Mouse (Mus musculus) cerebellum, postnatal 25 days (tissue): Measurements from ENCODE around the gene Sdhaf1.
A peak's percentile ranks its signal among the peaks of the same experiment; 100 is the strongest.

Source experiments
- DNase-seq, 2 experiments: peaks; one replicate each; pipeline ENCODE4 v3.0.0; 2021; ENCODE audit warnings: mixed read lengths in 2 of 2

Gene Sdhaf1

DNA sequence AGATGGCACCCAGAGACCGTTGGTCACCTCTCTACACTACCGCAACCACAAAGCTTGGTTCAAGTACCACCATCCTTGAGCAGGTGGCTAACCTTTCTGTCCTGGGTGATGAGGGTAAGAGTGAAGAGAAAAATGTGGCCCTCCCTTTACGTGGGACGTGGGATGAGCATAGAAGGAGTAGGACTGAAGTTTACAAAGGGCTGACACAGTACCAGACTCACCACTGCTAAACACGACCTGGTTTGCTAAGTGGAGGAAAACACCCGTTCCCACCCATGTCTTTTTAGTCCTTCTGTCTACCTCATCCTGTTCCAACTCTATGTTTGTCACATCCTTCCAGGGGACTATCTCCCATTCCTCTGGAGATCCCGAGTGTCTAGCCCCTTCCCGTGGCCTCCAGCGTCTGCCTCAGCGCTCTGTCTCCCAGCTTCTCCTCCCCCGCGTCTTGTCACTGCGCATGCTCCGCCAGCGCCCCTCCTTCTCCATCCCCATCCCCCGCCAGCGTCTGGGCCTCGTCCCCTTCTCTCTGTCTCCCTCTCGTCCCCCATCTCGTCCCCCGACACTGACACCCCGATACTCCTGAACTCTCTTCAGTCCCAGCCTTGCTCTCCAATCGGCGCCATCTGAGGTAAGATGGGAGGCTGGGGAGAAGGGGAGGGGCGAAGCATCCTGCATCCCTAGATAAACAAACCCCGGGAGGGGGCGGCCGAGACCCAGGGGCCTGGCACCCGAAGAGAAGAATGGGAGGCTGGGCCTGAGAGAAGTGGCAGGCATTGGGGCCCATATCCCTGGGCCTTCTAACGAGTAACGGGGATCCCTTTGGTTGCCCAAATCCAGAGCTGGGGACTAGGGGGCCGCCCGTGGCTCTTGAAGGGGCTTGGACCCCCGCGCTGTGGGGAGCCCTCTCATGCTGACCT lies 32.2 kb downstream of the Sdhaf1 start, which contains the start of gene Clip3:
Clip3 (plus strand) TSS at position 514 of the 917 bp plus-strand sequence.
- peak; percentile 94 to 95 for DNase-seq

DNA sequence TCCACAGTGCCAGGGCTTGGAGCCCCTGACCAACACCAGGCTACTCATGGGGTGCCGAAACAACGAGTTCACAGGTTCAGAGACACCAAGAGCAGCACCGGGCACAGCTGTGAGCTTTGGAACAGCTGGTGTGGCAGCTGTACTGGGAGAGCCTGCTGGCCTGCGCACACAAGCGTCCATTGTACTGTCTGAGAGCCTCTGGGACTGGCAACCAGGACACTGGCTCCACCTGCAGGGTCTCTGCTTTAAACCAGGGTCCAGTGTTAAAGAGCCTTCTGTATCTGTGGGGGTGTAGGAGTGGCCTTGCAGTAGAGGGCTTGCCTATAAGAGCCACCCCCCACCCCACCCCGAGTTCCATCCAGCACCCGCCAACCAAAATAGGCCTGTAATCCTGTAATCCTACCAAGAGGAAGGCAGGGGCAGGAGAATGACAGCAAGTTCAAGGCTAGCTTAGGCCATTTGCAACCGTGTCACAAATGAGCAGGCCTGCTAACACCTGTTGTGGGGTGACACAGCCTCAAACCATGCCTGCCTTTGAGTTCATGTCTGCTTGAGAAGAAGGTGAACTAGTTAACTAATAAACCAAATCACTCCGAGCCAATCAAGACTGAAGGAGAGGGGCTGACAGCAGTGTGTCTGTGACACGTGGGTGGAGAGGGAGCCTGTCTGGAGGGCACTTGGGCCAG lies 33.8 kb downstream of the Sdhaf1 start:
- peak in 1 of 2 experiments; percentile 37 for DNase-seq

DNA sequence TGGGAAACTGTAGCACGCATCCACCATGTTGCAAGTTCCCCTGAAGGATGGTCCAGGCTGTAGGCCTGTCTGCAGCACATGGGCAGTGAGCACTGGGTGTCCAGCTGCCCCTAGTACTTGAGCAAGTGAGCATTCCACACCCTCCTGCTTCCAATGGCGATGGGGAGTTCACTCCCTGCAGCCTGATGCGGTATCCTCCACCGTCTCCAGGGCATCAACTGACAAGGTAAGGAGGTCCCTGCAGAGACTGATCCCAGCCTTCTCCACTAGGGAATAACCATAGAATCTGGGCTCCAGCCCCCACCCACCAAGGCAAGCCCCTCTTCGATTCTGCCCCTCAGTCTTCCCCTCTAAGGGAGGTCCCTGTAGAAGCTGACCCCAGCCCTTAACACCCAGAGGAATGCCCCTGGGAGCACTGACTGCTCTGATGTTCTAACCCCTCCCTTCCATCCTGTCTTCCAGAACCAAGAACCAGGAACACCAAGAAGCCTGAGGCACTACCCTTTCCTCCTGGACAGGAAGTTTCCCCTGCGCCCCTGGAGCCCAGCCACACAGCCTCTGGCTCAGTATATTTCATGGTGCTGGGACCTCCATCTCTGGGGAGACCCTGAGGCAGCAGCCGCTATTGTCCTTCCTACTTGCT lies 34.5 kb downstream of the Sdhaf1 start:
- peak in 1 of 2 experiments; percentile 12 for DNase-seq

DNA sequence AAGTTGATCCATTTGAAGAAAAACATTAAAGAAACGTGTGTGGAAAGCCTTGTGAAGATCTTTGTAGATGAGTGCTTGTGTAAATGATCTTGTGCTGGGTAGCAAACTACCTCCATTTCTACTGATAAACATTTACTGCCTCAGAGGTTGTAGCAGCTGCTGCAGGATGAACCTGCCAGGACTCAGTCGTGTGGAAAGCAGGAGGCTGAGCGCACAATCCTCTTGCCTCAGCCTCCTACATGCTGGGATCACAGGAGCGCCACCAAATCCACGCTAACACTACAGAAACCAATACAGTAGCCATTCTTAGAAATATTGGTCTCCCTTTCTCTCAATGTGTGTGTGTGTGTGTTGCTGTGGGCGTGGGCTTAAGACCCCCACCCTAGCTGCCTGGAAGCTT lies 35.6 kb downstream of the Sdhaf1 start:
- peak; percentile 61 to 64 for DNase-seq

DNA sequence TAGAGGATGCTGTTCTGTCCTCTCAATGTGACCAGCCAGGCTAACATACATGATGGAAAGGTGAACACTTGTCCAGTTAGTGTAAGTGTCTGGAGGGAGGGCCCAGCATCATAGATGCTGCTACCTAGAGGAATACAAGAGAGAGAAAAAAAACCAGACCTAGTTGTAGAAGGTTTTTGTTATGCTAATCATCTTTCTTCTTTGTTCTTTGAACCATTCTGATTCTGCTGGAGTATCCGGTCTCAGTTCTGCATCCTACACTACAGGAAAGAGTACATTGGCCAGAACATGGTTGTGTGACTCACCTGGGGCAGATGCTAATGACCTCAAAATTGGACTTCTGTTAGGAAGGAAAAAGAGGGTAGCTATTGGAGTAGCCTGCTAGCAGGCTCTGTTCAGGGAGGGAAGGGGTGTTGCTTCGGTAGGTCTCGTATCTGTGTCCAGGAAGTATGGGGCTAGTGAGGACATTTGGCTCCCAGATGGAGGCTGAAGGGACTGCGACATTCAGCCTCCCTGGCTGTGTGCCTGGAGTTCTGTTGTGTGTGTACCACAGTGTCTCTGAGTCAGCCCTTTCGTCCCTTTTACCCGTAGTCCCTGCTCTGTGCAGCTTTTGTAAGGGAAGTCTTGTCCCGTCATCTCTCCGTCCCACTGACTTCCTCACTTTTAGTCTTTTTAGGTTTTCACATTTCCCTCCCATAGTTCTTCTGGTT lies 36.8 kb downstream of the Sdhaf1 start:
- DNase-seq, result peak; percentile 85 to 93

DNA sequence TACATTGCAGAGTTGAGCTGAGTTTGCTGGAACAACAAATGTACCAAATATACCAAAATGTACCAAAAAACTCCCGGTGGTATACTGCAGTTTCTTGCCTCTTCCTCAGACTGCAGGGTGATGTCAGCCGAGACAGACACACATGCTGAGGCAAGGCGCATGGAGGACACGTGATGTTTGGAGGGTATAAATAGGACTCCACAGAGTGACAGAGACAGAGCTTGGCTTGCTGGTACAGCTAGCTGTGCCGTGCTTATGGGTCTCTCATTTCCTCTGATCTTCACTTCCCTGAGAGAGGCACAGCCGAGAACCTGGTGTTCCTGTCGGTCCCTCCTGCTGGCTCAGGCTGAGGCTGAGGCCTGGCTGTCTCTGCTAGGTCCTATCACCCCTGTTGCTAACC lies 41.0 kb downstream of the Sdhaf1 start:
- DNase-seq, result no peak

DNA sequence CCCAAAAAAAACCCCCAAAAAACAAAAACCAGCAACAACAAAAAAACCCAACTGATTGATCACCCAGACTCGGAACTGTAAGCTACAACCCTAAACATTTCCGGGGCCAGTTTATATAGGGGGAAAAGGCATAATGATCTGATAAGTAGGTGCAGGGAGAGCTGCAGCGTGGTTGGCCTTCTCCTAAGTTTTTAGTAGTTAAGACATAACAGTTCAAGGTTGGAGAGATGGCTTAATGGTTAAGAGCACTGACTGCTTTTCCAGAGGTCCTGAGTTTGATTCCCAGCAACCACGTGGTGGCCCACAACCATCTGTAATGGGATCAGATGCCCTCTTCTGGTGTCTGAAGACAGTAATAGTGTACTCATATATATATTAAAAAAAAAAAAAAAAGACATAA lies 42.2 kb downstream of the Sdhaf1 start:
- DNase-seq, result no peak

DNA sequence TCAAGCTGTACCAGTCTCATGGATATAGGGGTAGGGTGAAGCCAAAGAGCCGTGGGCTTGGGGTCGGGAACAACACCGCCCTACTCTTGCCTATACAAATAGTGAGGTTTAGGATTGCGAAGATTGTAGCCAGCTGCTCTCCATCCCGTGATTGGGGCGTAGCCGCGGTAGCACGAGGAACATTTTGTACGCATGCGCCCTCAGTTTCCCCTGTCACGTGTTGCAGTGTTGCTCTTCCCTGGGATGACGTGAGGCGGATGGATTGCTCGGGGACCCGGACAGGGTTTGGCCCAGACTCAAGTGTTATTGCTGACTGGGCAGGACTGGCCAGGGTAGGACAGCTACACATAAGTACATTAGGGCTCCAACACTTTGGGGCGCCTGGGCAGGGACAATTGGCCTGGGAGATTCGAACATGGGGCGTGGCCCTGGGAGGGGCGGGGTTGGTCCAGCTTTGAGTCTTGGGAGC lies 43.0 kb downstream of the Sdhaf1 start:
- DNase-seq, result peak; percentile 86 to 88

DNA sequence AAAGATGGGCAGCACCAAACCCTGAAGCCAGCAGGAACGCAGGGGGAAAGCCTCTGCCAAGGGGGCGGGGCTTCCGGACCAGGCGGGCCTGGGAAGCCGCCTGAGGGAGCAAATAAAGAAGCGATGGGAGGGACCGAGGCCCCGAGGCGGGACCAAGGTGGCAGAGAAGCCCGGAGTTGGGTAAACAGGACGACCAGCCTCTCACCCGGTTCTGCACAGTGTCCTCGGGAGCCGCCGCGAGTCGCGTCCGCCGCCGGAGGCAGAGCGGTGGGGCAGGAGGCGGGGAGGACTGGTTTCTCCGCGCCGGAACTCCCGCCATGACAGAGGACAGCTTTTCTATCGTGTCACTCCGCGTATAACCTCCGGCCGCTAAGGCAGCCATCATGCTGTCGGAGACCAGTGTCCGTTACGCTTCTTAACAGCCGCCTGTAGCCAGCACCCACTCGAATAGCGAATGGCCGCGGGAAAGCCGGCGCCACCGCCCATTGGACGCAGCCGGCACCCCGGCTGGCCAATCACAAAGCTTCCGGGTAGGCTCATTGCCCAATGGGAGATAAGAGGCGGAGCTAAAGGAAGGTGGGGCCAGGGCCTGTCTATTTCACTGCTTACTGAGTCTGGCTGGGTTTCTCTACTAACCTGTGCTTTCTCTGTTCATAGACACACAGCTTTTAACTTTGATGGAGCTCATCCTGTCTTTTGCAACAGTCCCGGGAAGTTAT lies 43.6 kb downstream of the Sdhaf1 start, which contains the start of the genes Thap8 and Wdr62:
Thap8 (plus strand) TSS at position 144 of the 719 bp plus-strand sequence.
Wdr62 (minus strand) TSS at position 469 of the 719 bp plus-strand sequence.
- peak; percentile 91 to 94 for DNase-seq

DNA sequence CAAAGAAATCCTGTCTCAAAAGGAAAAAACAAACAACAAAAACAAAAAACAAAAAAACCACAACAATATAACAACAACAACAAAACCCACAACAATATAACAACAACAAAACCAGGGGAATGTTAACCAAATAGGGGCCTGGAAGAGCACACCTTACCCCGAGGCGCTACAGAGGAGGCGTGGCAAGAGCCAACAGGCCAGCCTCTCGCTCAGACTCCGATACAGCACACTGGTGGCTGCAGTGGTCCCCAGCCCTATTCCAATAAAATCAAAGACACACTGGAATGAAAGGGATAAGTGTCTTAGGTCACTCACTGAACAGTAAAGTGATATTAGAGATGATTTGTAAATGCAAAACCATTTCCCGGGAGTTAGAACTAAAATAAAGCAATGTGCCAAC lies 44.2 kb downstream of the Sdhaf1 start:
- no peak for DNase-seq

DNA sequence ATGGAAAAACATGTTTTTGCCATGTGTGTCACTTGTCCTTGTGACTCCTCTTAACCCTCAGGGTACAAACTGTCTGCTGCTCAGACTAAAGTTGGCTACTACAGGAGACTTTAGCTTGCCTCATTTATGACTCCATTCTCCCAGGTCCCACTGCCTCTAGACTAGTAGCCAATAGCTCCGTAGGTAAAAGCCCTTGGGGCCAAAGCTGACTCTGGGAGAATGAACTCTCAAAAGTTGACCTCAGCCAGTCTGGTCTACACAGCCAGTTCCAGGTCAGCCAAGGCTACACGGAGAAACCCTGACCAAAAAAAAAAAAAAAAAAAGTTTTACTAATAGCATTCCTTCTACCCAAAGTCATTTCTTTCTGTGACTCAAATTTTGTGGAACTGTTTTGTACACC lies 44.8 kb downstream of the Sdhaf1 start:
- no peak for DNase-seq

DNA sequence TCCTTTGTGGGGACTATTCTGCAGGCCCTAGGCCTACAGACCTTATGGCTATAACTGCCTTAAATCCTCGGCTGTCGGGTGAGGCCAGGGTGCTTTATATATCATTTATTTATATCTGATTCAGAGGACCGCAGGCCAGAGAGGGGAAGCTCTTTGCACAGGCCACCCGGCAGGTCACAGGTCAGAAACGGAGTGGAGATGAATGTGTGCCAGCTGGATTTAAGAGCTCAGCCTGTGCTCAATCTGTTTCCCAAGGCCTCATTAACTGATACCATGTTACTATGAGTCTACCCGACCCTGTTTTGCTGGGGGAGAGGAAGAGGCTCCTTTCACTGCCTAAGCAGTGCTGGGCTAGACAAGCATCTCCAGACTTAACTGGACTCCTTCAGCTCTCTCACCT lies 49.3 kb downstream of the Sdhaf1 start:
- DNase-seq, result no peak
